Mouse (Mus musculus): ENCODE measurements around the gene Prkce. TPM values are rescaled to one million over a fixed set of nuclear protein-coding genes. Genes with fewer than 3 reads are reported as not detected.

Gene Prkce
- total and polyA plus RNA-seq, 3 experiments = 6.1 to 27.3 (median 26.0) TPM

DNA sequence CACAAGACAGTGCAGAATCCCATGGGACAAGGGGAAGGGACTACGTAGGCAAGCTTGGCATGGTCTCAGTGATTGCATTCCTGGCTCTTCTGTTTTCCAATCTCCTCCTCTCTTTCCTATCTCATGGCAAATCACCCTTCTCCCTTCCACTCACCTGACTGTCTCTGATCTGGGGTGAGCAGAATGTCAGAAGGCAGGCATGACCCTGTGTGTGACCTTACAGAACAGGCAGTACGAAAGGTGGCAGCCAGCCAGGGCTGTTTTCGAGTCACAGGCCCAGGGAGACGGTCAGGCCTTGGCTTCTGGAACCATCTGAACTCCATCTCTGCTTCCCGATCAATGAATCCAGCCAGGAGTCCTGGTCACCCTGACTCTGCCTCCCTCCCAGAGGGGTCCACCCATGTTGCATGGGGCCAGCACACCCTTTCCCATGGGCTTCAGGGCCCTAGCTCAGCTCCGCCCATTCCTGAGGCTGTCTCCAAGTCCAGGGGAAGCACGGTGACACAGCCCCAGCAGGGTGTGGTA lies 119.2 kb downstream of the Prkce start:
- Histone ChIP-seq H3K4me1 (ENCODE audit: control insufficient read depth, insufficient read depth, low read length) (peaks cover 31% of the 10 kb centered on the region), H3K27me3 (ENCODE audit: control insufficient read depth, insufficient read depth, low read length) (no peaks in the 10 kb centered on the region), H3K27ac (peak overlapping the region; percentile 79), H3K9ac (ENCODE audit: low read depth, low read length) (no peak overlapping the region), H3K36me3 (ENCODE audit: control insufficient read depth, insufficient read depth, low read length) (no peaks in the 10 kb centered on the region; the same call in 1 of the 2 replicates), H3K4me3 (no peak overlapping the region; the same call in 1 of the 2 replicates), H3K79me2 (replicated peaks; ENCODE audit: control insufficient read depth, insufficient read depth, low read length) (no peaks in the 10 kb centered on the region)
- TF ChIP-seq POLR2A (IDR thresholded peaks at IDR 0.05; ENCODE audit: insufficient read depth, low read depth, low read length) (0 out of 2 replicates have a peak, but pooled peaks have one; percentile 9), EP300 (IDR thresholded peaks at IDR 0.05; ENCODE audit: insufficient read depth, low read depth, low read length) (peak; percentile 52; the same call in 1 of the 2 replicates), CTCF (IDR thresholded peaks at IDR 0.05) (no peak)
- peak; percentile 74 to 76 for DNase-seq
- WGBS = 21% methylated on average over 7 of the region's 7 CpGs
- intact Hi-C loops (cut with DNase I) = no loop called here

DNA sequence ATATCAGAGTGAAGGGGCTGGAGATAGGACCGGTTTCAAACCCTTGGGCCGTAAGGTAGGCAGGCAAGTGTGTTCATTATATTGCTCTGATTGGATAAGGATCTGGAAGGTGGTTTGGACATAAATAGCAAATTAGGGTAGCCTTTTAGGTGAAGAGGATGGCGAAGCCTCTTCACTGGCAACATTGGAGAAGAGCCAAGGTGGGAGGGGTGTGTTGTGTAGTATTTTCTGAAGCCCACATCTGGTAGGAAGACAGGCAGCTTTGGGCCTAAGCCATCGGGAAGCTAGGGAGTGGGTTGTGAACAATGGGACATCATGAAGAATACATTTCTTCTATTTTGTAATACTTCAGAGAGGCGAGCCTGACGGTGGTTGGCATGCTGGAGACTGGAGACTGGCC lies 125.1 kb downstream of the Prkce start:
- Histone ChIP-seq H3K36me3 (ENCODE audit: control insufficient read depth, insufficient read depth, low read length) (no peaks in the 10 kb centered on the region), H3K79me2 (replicated peaks; ENCODE audit: control insufficient read depth, insufficient read depth, low read length) (0 out of 2 replicates have a peak, but pooled peaks cover 1% of the 10 kb centered on the region), H3K4me3 (no peak overlapping the region), H3K27ac (peak overlapping the region; percentile 53), H3K4me1 (ENCODE audit: control insufficient read depth, insufficient read depth, low read length) (peaks cover 16% of the 10 kb centered on the region), H3K9ac (ENCODE audit: low read depth, low read length) (no peak overlapping the region), H3K27me3 (ENCODE audit: control insufficient read depth, insufficient read depth, low read length) (no peaks in the 10 kb centered on the region)
- DNase-seq = no peak
- 47% methylated on average over 6 of the region's 6 CpGs for WGBS
- intact Hi-C loops (cut with DNase I) = loop anchor here (1.0 to 2.0 kb wide), 2 partner anchors 130 to 152 kb away; no protein-coding TSS in a partner anchor
- TF ChIP-seq EP300 (IDR thresholded peaks at IDR 0.05; ENCODE audit: insufficient read depth, low read depth, low read length) = no peak
- TF ChIP-seq CTCF (IDR thresholded peaks at IDR 0.05) = no peak
- TF ChIP-seq POLR2A (IDR thresholded peaks at IDR 0.05; ENCODE audit: insufficient read depth, low read depth, low read length) = no peak

DNA sequence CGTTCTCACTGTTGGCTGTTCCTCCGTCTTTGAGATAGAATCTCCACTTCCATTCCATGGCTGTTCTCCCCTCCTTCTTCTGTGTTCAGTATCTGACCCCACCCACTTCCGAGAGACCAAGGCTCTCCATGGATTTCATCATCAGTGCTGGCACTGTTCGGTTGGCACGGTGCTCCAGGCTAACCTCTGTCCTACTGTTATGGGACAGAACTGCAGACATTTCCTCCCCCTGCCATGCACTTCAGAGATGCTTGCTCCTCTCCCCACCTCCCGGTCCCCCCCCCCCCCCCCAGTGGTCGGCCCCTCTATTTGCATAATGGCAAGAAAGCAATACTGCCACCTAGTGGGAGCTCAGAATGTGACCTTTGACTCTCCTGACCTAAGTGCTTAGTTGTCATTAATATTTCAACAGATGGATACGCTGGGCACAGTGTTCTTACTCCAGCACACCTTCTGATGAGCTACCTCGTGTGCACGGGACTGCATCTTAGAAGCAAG lies 125.7 kb downstream of the Prkce start:
- peak overlapping the region; percentile 6; the same call in 1 of the 2 replicates for H3K4me3 ChIP-seq
- peaks cover 13% of the 10 kb centered on the region for H3K4me1 ChIP-seq (ENCODE audit: control insufficient read depth, insufficient read depth, low read length)
- peak overlapping the region; percentile 53 for H3K27ac ChIP-seq
- H3K79me2 ChIP-seq (replicated peaks; ENCODE audit: control insufficient read depth, insufficient read depth, low read length) = 0 out of 2 replicates have a peak, but pooled peaks cover 1% of the 10 kb centered on the region
- H3K9ac ChIP-seq (ENCODE audit: low read depth, low read length) = peak overlapping the region; percentile 30
- TF ChIP-seq EP300 (IDR thresholded peaks at IDR 0.05; ENCODE audit: insufficient read depth, low read depth, low read length) (peak; percentile 58; the same call in 1 of the 2 replicates), CTCF (IDR thresholded peaks at IDR 0.05) (peak; percentile 79), POLR2A (IDR thresholded peaks at IDR 0.05; ENCODE audit: insufficient read depth, low read depth, low read length) (no peak)
- peak; percentile 78 to 81 for DNase-seq
- WGBS = 11% methylated on average over 10 of the region's 10 CpGs
- no peaks in the 10 kb centered on the region for H3K36me3 ChIP-seq (ENCODE audit: control insufficient read depth, insufficient read depth, low read length)
- intact Hi-C loops (cut with DNase I) = loop anchor here (2.0 kb wide), 1 partner anchor 152 kb away; no protein-coding TSS in a partner anchor
- no peaks in the 10 kb centered on the region for H3K27me3 ChIP-seq (ENCODE audit: control insufficient read depth, insufficient read depth, low read length)

DNA sequence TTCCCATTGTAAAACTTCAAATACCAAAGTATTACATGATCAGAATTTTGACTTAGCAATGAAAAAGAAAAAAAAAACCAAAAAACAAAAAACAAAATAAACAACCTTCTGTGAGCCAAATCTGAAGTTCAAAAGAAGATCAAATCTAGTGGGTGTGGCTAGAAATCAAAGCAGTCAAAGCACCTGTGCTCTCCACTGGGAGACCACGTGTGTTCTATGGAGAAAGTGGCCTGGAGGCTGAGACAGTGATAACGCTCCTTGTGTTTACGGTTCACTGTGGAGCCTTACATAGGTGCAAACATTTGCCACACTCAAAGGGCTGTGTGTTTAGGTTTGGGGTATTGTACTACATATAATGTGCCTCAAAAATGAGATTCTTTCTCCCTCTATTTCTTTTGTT lies 132.0 kb downstream of the Prkce start:
- H3K4me1 ChIP-seq (ENCODE audit: control insufficient read depth, insufficient read depth, low read length) = peaks cover 28% of the 10 kb centered on the region
- WGBS = 84% methylated on average over 3 of the region's 3 CpGs
- intact Hi-C loops (cut with DNase I) = no loop called here
- no peaks in the 10 kb centered on the region for H3K27me3 ChIP-seq (ENCODE audit: control insufficient read depth, insufficient read depth, low read length)
- H3K36me3 ChIP-seq (ENCODE audit: control insufficient read depth, insufficient read depth, low read length) = no peaks in the 10 kb centered on the region
- DNase-seq = no peak
- no peak overlapping the region for H3K4me3 ChIP-seq
- H3K27ac ChIP-seq = no peak overlapping the region
- H3K9ac ChIP-seq (ENCODE audit: low read depth, low read length) = no peak overlapping the region
- TF ChIP-seq POLR2A (IDR thresholded peaks at IDR 0.05; ENCODE audit: insufficient read depth, low read depth, low read length) = no peak
- no peak for TF ChIP-seq EP300 (IDR thresholded peaks at IDR 0.05; ENCODE audit: insufficient read depth, low read depth, low read length)
- no peak for TF ChIP-seq CTCF (IDR thresholded peaks at IDR 0.05)
- H3K79me2 ChIP-seq (replicated peaks; ENCODE audit: control insufficient read depth, insufficient read depth, low read length) = 0 out of 2 replicates have a peak, but pooled peaks cover 1% of the 10 kb centered on the region

DNA sequence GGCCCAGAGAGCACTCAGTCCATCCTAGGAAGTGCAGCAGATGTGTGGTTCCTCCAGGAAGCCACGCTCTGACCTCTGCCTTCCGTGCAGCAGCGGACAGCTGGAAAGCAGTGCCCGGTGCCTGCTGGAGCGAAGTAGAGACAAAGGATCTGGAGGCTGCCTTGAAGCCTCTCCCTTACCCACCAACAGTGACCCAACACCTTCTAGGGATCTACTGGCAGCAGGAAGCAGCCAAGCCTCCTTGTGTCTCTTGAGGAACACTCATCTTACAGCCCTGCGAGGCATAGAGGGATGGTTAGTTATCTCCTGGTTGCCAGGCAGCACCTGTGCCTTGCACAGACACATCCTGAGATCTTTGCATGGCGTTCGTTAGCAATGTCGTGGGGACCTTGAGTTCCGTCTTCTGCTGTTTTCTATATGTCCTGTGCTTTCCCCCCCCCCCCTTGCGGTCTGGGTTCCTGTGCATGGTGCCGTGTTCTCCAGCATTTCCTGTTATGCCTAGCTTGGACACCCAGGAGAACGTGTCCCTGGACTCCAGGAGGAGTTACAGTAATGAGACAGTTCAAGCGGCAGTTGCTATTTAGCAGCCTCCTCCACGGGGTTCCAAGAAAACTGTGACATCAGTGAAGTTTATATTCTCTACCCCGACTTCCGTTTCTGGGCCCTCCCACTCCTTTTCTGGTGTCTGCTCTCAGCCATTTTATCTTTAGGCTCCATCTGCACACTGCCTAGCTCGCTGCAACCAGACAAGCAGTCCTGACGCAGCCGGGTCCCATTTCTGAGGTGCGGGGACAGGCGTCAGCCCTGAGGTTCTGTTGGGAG lies 133.4 kb downstream of the Prkce start:
- DNase-seq = peak; percentile 31 to 47
- Histone ChIP-seq H3K36me3 (ENCODE audit: control insufficient read depth, insufficient read depth, low read length) (no peaks in the 10 kb centered on the region), H3K79me2 (replicated peaks; ENCODE audit: control insufficient read depth, insufficient read depth, low read length) (peaks cover 1% of the 10 kb centered on the region; the same call in 1 of the 2 replicates), H3K4me1 (ENCODE audit: control insufficient read depth, insufficient read depth, low read length) (peaks cover 30% of the 10 kb centered on the region), H3K4me3 (peak overlapping the region; percentile 30; the same call in 1 of the 2 replicates), H3K27me3 (ENCODE audit: control insufficient read depth, insufficient read depth, low read length) (no peaks in the 10 kb centered on the region), H3K27ac (peak overlapping the region; percentile 15), H3K9ac (ENCODE audit: low read depth, low read length) (peak overlapping the region; percentile 18; the same call in 1 of the 2 replicates)
- 46% methylated on average over 22 of the region's 22 CpGs for WGBS
- intact Hi-C loops (cut with DNase I) = no loop called here
- TF ChIP-seq CTCF (IDR thresholded peaks at IDR 0.05) (no peak), POLR2A (IDR thresholded peaks at IDR 0.05; ENCODE audit: insufficient read depth, low read depth, low read length) (0 out of 2 replicates have a peak, but pooled peaks have one; percentile 24)
